Mouse (Mus musculus) lung, embryonic 15.5 days (tissue): Measurements from ENCODE around the gene Acr. TPM values are rescaled to one million over a fixed set of nuclear protein-coding genes. Genes with fewer than 3 reads are reported as not detected.

Source experiments
- ATAC-seq: fragments of 200-750 bp; cut with Nextera tagmentation; 2 replicates; pipeline ENCODE4 v1.8.0; 2017; ENCODE audit warnings: moderate number of reproducible peaks, borderline replicate concordance; ENCODE audit not compliant: low FRiP score, low TSS enrichment; ENCODE audit errors: extremely low read depth
- H3K27ac ChIP-seq: fragments of 300-500 bp; sonication (generic); 2 replicates; pipeline ENCODE4 v1.5.1; 2015; ENCODE audit warnings: moderate library complexity, mild to moderate bottlenecking, inconsistent platforms
- H3K27me3 ChIP-seq: fragments of 300-500 bp; sonication (generic); 2 replicates; pipeline ENCODE4 v1.6.1; 2015; ENCODE audit warnings: inconsistent platforms
- H3K36me3 ChIP-seq: fragments of 300-500 bp; sonication (generic); 2 replicates; pipeline ENCODE4 v1.6.1; 2015; ENCODE audit warnings: inconsistent platforms
- H3K4me1 ChIP-seq: fragments of 300-500 bp; sonication (generic); 2 replicates; pipeline ENCODE4 v1.6.1; 2015; ENCODE audit warnings: inconsistent platforms
- H3K4me2 ChIP-seq: fragments of 300-500 bp; sonication (generic); 2 replicates; pipeline ENCODE4 v1.6.1; 2015; ENCODE audit warnings: inconsistent platforms, mild to moderate bottlenecking, moderate library complexity
- H3K4me3 ChIP-seq: fragments of 300-500 bp; sonication (generic); 2 replicates; pipeline ENCODE4 v1.5.1; 2015; ENCODE audit warnings: mild to moderate bottlenecking, inconsistent platforms
- H3K9ac ChIP-seq: fragments of 300-500 bp; sonication (generic); 2 replicates; pipeline ENCODE4 v1.6.1; 2015; ENCODE audit warnings: inconsistent platforms
- H3K9me3 ChIP-seq: fragments of 300-500 bp; sonication (generic); 2 replicates; pipeline ENCODE4 v1.6.1; 2016; ENCODE audit warnings: inconsistent platforms
- WGBS: fragments of 180-500 bp; shearing (Covaris S2); methylation state at CpG from one replicate; pipeline ENCODE4 v1.1.7; 2015; 5-methylcytosine and 5-hydroxymethylcytosine counted together
- polyA plus RNA-seq: library from polyadenylated mRNA; unstranded; fragments of >200 nt; fragmentation: Nextera tagmentation; extraction: Ambion mirVana; gene quantifications from 2 replicates; pipeline ENCODE4 v1.2.1, GENCODE M21; 2015

Gene Acr
- polyA plus RNA-seq, 1 experiment from 2014 or later, result 0.20 TPM

DNA sequence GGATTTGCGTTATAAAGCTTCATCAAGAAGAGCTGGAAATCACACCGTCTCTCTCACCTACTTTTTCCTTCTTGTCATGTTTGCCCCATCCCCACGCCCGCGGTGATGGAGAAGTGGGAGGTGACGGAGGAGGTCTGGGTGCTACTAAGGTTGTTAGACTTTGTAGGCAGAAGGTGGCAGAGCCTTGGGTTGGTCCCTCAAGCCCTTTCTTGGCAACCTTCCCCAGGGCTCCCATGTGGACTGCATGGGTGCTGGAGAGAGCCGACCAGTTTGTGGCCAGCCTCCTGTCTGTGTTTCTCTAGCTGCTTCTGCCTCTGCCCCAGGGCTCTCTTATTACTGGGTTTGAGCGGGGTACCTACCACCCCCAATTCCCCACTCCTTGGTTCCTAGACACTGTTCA, 17.6 kb upstream of the Acr start:
- H3K4me1 ChIP-seq, result peaks cover 16% of the 10 kb centered on the region; the same call in 1 of the 2 replicates
- peaks cover 16% of the 10 kb centered on the region; the same call in 1 of the 2 replicates for H3K27me3 ChIP-seq
- no peak for ATAC-seq
- H3K9ac ChIP-seq, result no peak overlapping the region
- H3K9me3 ChIP-seq, result no peaks in the 10 kb centered on the region
- no peak overlapping the region for H3K27ac ChIP-seq
- H3K36me3 ChIP-seq, result no peaks in the 10 kb centered on the region
- WGBS, result 92% methylated on average over 8 of the region's 8 CpGs
- H3K4me2 ChIP-seq, result no peak overlapping the region
- no peak overlapping the region for H3K4me3 ChIP-seq

DNA sequence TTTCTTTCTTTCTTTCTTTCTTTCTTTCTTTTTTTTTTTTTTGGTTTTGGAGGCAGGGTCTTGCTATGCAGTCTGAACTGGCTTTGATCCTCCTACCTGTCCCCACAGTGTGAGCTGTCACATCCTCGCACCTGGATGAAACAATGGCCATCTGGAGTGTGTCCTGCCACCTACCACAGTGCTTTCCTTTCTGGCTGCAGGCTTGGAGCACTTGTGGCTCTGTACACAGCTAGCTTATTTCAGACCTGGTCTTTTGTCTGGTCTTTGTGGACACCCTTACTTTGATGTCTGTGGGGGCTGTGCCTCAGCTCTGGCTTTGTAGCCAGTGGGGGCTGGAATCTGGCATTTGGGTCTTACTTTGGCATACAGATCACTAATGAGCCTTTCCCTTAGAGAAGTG, 16.4 kb upstream of the Acr start:
- 91% methylated on average over 1 of the region's 1 CpGs for WGBS
- Histone ChIP-seq H3K27me3 (peaks cover 23% of the 10 kb centered on the region), H3K36me3 (no peaks in the 10 kb centered on the region), H3K4me2 (no peak overlapping the region), H3K27ac (no peak overlapping the region), H3K4me3 (no peak overlapping the region), H3K4me1 (peaks cover 20% of the 10 kb centered on the region), H3K9me3 (no peaks in the 10 kb centered on the region), H3K9ac (no peak overlapping the region)
- ATAC-seq, result no peak

DNA sequence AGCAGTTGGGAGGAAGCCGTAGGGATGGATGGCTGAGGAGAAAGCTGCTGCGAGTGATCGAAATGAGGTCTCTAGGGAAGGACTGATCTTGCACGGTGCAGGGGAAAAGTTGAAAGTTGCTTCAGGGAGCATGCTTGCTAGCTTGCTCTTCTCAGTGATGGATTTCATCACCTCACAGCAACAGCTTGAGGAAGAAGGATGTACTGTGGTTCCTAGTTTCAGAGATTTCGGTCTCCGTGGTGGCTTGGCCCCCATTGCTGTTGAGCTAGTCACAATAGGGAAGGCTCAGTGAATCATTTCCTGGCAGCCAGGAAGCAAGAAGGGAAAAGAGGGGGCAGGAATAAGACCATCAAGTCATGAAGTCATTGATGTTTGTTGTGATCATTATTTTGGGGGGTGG, 12.5 kb upstream of the Acr start:
- Histone ChIP-seq H3K27ac (no peak overlapping the region), H3K9ac (no peak overlapping the region), H3K4me1 (peaks cover 25% of the 10 kb centered on the region), H3K9me3 (no peaks in the 10 kb centered on the region), H3K36me3 (no peaks in the 10 kb centered on the region), H3K4me3 (no peak overlapping the region), H3K27me3 (peaks cover 35% of the 10 kb centered on the region), H3K4me2 (no peak overlapping the region)
- no peak for ATAC-seq
- WGBS, result 83% methylated on average over 6 of the region's 6 CpGs

DNA sequence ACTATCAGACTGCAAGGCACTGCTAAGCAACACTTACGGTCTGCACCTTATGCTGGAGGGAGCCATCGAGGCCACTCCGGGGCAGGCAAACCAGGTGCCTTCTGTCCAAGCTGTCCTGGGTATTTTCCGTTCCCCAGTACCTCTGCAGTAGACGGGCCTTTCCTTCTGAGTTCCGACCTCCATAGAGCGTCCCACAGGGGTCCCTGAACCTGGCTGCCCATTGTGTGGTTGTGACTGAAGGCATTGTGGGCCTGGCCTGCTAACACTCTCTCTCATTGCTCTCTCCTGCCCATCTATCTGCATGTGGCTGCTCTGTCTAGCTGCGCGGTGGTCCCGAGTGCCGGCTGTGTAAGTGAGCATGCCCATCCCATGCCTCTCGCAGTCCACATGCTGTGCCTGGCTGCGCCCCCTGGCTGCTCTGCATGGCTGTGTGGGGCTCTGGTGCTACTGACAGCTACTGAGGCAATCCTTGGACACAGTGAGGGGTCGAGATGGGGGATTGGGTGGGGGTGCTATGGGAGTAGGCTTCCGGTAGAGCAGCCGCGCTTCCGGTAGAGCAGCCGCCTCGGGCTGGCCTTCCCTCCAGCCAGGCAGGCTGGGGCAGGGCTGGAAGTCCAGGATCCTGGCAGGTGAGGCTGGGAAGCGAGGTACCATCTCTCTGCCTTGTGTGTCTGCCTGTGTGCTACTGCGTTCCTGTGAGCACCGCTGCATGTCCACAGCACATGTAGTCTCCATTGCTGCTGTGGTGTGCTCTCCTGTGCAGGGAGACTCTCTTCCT, 11.5 kb upstream of the Acr start:
- WGBS, result 34% methylated on average over 23 of the region's 23 CpGs
- 0 out of 2 replicates have a peak overlapping the region, but pooled peaks have one; percentile 7 for H3K4me3 ChIP-seq
- peak overlapping the region; percentile 29 for H3K4me2 ChIP-seq
- H3K9me3 ChIP-seq, result no peaks in the 10 kb centered on the region
- no peak overlapping the region for H3K9ac ChIP-seq
- peaks cover 25% of the 10 kb centered on the region for H3K4me1 ChIP-seq
- 0 out of 2 replicates have a peak, but pooled peaks have one; percentile 20 for ATAC-seq
- no peaks in the 10 kb centered on the region for H3K36me3 ChIP-seq
- H3K27ac ChIP-seq, result no peak overlapping the region
- peaks cover 35% of the 10 kb centered on the region for H3K27me3 ChIP-seq

DNA sequence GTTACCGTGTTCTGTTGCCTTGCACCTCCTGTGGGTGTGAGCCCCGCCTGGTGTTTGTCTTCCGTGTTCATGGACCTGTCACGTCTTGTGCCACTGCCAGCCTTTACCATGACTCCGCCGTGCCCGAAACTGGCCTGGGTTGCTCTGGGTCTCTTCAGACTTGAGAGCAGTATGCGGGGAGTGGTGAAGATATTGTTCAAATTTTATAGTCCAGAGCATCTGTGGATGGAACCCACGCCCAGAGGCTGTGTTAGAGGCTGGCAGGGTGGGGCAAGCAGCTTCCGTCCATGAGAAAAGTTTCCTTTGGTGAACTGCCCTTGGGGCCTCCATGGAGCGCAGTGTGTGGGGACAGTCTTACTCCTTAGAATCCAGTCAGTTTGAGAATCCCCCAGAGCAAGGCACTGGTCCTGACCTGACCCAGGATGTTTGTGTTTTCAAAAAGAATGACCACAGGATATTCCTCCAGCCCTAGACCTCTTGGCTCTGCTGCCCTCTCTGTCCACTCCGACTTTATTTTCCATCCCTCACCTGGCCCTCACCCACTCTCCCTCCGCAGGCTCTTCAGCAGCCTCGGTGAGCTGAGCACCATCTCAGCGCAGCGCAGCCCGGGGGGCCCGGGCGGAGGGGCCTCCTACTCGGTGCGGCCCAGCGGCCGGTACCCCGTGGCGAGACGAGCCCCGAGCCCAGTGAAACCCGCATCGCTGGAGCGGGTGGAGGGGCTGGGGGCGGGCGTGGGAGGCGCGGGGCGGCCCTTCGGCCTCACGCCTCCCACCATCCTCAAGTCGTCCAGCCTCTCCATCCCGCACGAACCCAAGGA, 10.7 kb upstream of the Acr start:
- H3K27me3 ChIP-seq, result peaks cover 35% of the 10 kb centered on the region
- WGBS, result 19% methylated on average over 40 of the region's 40 CpGs

DNA sequence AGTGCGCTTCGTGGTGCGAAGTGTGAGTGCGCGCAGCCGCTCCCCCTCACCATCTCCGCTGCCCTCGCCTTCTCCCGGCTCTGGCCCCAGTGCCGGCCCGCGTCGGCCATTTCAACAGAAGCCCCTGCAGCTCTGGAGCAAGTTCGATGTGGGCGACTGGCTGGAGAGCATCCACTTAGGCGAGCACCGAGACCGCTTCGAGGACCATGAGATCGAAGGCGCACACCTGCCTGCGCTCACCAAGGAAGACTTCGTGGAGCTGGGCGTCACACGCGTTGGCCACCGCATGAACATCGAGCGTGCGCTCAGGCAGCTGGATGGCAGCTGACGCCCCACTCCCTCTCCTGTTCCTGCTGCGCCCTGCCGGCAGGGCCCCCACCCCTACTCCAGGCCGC, 10.1 kb upstream of the Acr start:
- WGBS, result 18% methylated on average over 34 of the region's 34 CpGs
- Histone ChIP-seq H3K36me3 (no peaks in the 10 kb centered on the region), H3K27ac (no peak overlapping the region), H3K4me2 (peak overlapping the region; percentile 42), H3K27me3 (peaks cover 35% of the 10 kb centered on the region), H3K4me1 (peaks cover 25% of the 10 kb centered on the region), H3K9ac (no peak overlapping the region), H3K4me3 (peak overlapping the region; percentile 5; the same call in 1 of the 2 replicates), H3K9me3 (no peaks in the 10 kb centered on the region)
- peak; percentile 17; the same call in 1 of the 2 replicates for ATAC-seq

More for the DNA sequence above, 10.7 kb upstream of the Acr start:
- ATAC-seq, result no peak
- Histone ChIP-seq H3K4me1 (peaks cover 25% of the 10 kb centered on the region), H3K9me3 (no peaks in the 10 kb centered on the region), H3K4me3 (peak overlapping the region; percentile 5; the same call in 1 of the 2 replicates), H3K36me3 (no peaks in the 10 kb centered on the region), H3K4me2 (peak overlapping the region; percentile 42), H3K27ac (no peak overlapping the region), H3K9ac (no peak overlapping the region)

DNA sequence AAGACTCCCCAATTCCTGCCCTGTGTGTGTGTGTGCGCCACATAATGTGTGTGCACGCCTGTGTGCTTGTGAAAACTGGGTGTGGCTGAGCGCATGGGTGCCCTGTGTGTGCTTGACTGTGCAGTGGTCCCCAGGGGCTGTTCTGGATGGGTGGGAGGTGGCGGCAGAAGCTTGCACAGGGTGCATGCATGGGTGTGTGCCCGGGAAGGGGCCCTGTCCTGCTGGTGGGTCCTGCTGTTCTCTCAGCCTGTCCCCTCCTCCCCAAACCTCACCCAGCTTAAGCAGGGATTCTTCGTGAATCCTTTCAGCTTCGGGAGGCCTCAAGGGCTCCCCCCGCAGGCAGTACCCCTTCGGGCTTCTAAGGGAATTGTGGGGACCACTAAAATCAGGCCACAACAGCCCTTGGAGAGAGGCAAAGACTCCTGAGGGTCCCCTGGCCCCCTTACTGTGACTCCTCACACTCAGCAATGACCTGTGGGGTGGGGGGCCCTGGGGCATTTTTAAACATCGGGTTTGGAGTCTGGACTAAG, 8.9 kb upstream of the Acr start:
- Histone ChIP-seq H3K9ac (no peak overlapping the region), H3K27me3 (peaks cover 35% of the 10 kb centered on the region), H3K9me3 (no peaks in the 10 kb centered on the region), H3K4me1 (peaks cover 25% of the 10 kb centered on the region), H3K4me2 (no peak overlapping the region), H3K36me3 (no peaks in the 10 kb centered on the region), H3K4me3 (no peak overlapping the region), H3K27ac (no peak overlapping the region)
- WGBS, result 50% methylated on average over 10 of the region's 10 CpGs
- ATAC-seq, result no peak

DNA sequence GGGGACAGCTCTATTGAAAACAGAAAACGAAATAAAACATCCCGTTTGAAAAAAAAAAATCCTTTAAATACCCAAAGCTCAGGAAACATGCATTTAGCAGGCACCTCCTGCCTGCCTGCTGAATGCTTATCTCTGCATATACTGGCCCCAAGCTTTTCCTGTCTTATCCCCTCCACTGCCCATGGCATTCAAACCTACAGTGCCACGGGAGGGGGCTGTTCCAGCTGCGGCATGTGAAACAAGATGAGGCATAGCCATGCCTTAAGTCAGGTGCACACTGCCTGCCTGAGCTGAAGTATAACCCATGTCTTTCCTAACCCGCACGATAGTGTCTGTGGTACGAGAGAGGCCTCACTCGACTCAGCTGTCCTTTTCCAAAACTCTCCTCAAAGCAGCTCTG, 4.0 kb downstream of the Acr start:
- Histone ChIP-seq H3K36me3 (no peaks in the 10 kb centered on the region), H3K9ac (no peak overlapping the region), H3K4me1 (no peaks in the 10 kb centered on the region), H3K4me3 (no peak overlapping the region), H3K27me3 (no peaks in the 10 kb centered on the region), H3K4me2 (no peak overlapping the region), H3K9me3 (no peaks in the 10 kb centered on the region), H3K27ac (no peak overlapping the region)
- no peak for ATAC-seq
- 59% methylated on average over 8 of the region's 8 CpGs for WGBS

DNA sequence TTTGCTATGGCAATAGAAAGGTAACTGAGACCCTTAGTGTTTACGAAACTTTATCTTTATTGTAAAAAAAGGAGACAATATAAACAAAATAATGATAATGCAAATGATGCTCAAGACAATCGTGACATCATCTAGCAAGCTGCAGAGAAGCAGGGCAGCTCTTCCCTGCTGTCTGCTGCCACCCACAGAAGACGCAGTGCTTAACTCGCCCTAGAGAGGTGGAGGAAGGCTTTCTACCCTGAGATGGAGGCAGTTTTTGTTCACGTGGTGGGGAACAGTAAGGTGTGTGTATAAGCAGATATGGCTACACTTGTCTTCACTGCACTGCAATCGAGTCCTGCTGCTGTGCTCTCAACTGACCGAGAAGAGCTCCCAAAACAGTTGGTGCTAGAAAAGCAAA, 14.4 kb downstream of the Acr start:
- no peaks in the 10 kb centered on the region for H3K9me3 ChIP-seq
- no peak for ATAC-seq
- no peaks in the 10 kb centered on the region for H3K36me3 ChIP-seq
- WGBS, result 86% methylated on average over 7 of the region's 7 CpGs
- no peak overlapping the region for H3K9ac ChIP-seq
- H3K4me1 ChIP-seq, result no peaks in the 10 kb centered on the region
- H3K27ac ChIP-seq, result no peak overlapping the region
- H3K4me2 ChIP-seq, result no peak overlapping the region
- no peaks in the 10 kb centered on the region for H3K27me3 ChIP-seq
- no peak overlapping the region for H3K4me3 ChIP-seq

DNA sequence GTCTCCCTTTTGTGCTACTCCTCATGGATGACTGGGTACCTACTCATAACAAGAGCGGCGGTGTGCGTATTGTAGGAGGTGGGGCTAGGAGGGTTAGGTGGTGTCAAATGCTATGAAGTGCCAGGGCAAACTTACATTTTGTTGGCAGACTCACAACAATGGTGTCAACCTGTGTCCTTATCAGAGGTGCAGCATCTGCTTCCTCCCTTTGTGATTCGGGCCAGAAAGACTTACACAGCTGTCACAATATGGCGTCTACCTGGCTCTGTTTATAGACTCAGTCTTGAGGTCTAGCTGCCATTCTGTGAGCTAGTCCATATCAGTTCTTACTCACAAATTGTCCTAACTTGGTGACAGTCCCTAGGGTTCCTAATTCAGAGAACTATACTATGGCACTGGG, 17.0 kb downstream of the Acr start:
- WGBS, result 72% methylated on average over 5 of the region's 5 CpGs
- no peak for ATAC-seq

DNA sequence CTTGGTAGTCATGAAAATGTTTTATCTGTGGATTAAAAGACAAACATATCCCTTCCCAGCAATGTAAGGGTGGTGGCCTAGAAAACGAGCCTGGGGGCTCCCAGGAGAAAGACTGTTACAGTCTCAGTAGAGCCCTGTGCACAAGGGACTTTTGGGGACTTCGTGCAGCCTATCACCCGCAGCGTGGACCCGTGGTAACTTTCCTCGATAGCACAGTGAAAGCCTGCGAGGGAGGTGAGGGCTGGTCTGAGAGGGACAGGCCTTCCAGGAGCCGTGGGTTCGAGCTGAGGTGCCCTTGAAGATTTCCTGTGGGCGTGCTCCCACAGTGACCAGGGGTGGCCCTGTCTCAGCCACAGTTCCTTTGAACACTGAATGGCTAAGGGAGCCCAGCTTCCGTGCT, 17.5 kb downstream of the Acr start:
- Histone ChIP-seq H3K9ac (no peak overlapping the region), H3K27me3 (no peaks in the 10 kb centered on the region), H3K4me2 (no peak overlapping the region), H3K36me3 (no peaks in the 10 kb centered on the region), H3K9me3 (no peaks in the 10 kb centered on the region), H3K27ac (no peak overlapping the region), H3K4me1 (peaks cover 3% of the 10 kb centered on the region), H3K4me3 (no peak overlapping the region)
- ATAC-seq, result no peak
- WGBS, result 81% methylated on average over 11 of the region's 11 CpGs

More for the DNA sequence above, 17.0 kb downstream of the Acr start:
- H3K9me3 ChIP-seq, result no peaks in the 10 kb centered on the region
- no peaks in the 10 kb centered on the region for H3K27me3 ChIP-seq
- no peak overlapping the region for H3K4me2 ChIP-seq
- no peaks in the 10 kb centered on the region for H3K4me1 ChIP-seq
- no peak overlapping the region for H3K9ac ChIP-seq
- no peak overlapping the region for H3K4me3 ChIP-seq
- H3K27ac ChIP-seq, result no peak overlapping the region
- H3K36me3 ChIP-seq, result no peaks in the 10 kb centered on the region

DNA sequence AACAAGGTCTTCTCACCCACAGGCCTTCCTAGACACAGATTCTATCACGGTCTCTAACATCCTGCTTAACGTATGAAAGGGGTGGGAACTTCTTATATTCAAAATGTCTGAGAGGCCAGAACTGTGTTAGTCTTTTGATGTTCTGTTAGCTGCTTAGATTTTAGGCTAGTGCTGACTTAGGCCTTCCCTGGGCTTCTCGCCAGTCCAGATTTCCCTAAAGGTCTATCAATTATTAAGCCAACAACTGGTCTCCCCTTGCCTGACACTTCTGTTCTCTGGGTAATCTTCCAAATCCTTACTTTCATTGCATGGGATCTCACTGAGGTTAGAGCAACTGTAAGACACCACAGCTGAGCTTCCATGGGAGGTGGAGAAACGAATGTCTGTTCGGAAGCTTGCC, 21.0 kb downstream of the Acr start:
- WGBS, result 64% methylated on average over 5 of the region's 5 CpGs
- peaks cover 15% of the 10 kb centered on the region for H3K4me1 ChIP-seq
- H3K36me3 ChIP-seq, result no peaks in the 10 kb centered on the region
- H3K4me2 ChIP-seq, result no peak overlapping the region
- no peaks in the 10 kb centered on the region for H3K27me3 ChIP-seq
- no peak overlapping the region for H3K9ac ChIP-seq
- ATAC-seq, result no peak
- H3K4me3 ChIP-seq, result no peak overlapping the region
- H3K9me3 ChIP-seq, result no peaks in the 10 kb centered on the region
- no peak overlapping the region for H3K27ac ChIP-seq
